Comparison of ENCODE assay signal across 26 mouse cellular contexts in genomic region chr13:103127594-103127993, GRCm38 (mm10).
DNase-seq lines count a peak whose midpoint lies in the region; ATAC-seq and TF ChIP-seq lines count a peak whose summit lies in the region.
"Had no signal": no experiment of that assay in that cellular context is flagged by ENCODE, and none has a peak within 500 bp of the region (broad histone marks: within the 10 kb centered on the region; RNA-seq: fewer than 3 reads in every experiment).

No protein-coding gene starts in this region.

- intact Hi-C loops in heart, adult 2 months (cut with DNase I): no loop called here

- no peaks in the 10 kb centered on the region for H3K9me3 ChIP-seq in forebrain, embryonic 13.5 days (replicated peaks)
- H3K9me3 ChIP-seq in forebrain, embryonic 10.5 days: no peaks in the 10 kb centered on the region
- H3K9me3 ChIP-seq in forebrain, embryonic 15.5 days: no peaks in the 10 kb centered on the region
- H3K9me3 ChIP-seq in forebrain, postnatal 0 days (ENCODE audit: low read length): no peaks in the 10 kb centered on the region
- H3K9me3 ChIP-seq: embryonic facial prominence, embryonic 13.5 days; embryonic facial prominence, embryonic 15.5 days; G1E had no signal

- no peak overlapping the region for H3K4me2 ChIP-seq in forebrain, embryonic 13.5 days
- no peak overlapping the region for H3K4me2 ChIP-seq in forebrain, embryonic 15.5 days (replicated peaks)
- H3K4me2 ChIP-seq in forebrain, postnatal 0 days (ENCODE audit: low read depth): no peak overlapping the region
- H3K4me2 ChIP-seq: embryonic facial prominence, embryonic 13.5 days; embryonic facial prominence, embryonic 15.5 days had no signal

- H3K4me1 ChIP-seq in forebrain, embryonic 13.5 days: 0 out of 2 replicates have a peak, but pooled peaks cover 9% of the 10 kb centered on the region
- peaks cover 16% of the 10 kb centered on the region for H3K4me1 ChIP-seq in forebrain, embryonic 10.5 days
- H3K4me1 ChIP-seq in forebrain, embryonic 15.5 days: peaks cover 8% of the 10 kb centered on the region
- no peaks in the 10 kb centered on the region for H3K4me1 ChIP-seq in forebrain, postnatal 0 days (ENCODE audit: insufficient read depth)
- H3K4me1 ChIP-seq in heart, adult 2 months (ENCODE audit: control insufficient read depth, insufficient read depth, low read length): peaks cover 6% of the 10 kb centered on the region
- H3K4me1 ChIP-seq: embryonic facial prominence, embryonic 13.5 days; embryonic facial prominence, embryonic 15.5 days had no signal

- 78% methylated on average over 5 of the region's 5 CpGs for WGBS in forebrain, embryonic 13.5 days
- 95% methylated on average over 5 of the region's 5 CpGs for WGBS in forebrain, embryonic 10.5 days
- WGBS in forebrain, embryonic 15.5 days: 67% methylated on average over 5 of the region's 5 CpGs
- 67% methylated on average over 5 of the region's 5 CpGs for WGBS in forebrain, postnatal 0 days
- 80% methylated on average over 5 of the region's 5 CpGs for WGBS in heart, adult 2 months

- ATAC-seq in forebrain, embryonic 13.5 days: peak; percentile 57; the same call in 1 of the 2 replicates
- ATAC-seq in forebrain, embryonic 15.5 days (replicated peaks): peak; percentile 57; the same call in 1 of the 2 replicates
- no peak for ATAC-seq in forebrain, postnatal 0 days
- ATAC-seq: activated CD4-positive, CD25-positive, alpha-beta regulatory T cell, adult 4 months; CD4-positive, CD25-positive, alpha-beta regulatory T cell, adult 4 months; Patski had no signal

- no peak overlapping the region for H3K9ac ChIP-seq in forebrain, embryonic 13.5 days
- no peak overlapping the region for H3K9ac ChIP-seq in forebrain, embryonic 15.5 days (replicated peaks)
- H3K9ac ChIP-seq in forebrain, postnatal 0 days: no peak overlapping the region
- no peak overlapping the region for H3K9ac ChIP-seq in heart, adult 2 months (ENCODE audit: low read depth, low read length)
- H3K9ac ChIP-seq: embryonic facial prominence, embryonic 13.5 days; embryonic facial prominence, embryonic 15.5 days had no signal

- no peak overlapping the region for H3K4me3 ChIP-seq in forebrain, embryonic 13.5 days
- H3K4me3 ChIP-seq in forebrain, embryonic 10.5 days: no peak overlapping the region
- H3K4me3 ChIP-seq in forebrain, embryonic 15.5 days: no peak overlapping the region
- no peak overlapping the region for H3K4me3 ChIP-seq in forebrain, postnatal 0 days (ENCODE audit: low read depth, low read length)
- H3K4me3 ChIP-seq in heart, adult 2 months: no peak overlapping the region
- H3K4me3 ChIP-seq: embryonic facial prominence, embryonic 13.5 days; embryonic facial prominence, embryonic 15.5 days; erythroblast, embryonic 14.5 days had no signal

- H3K36me3 ChIP-seq in forebrain, embryonic 13.5 days (ENCODE audit: poor library complexity, severe bottlenecking): no peaks in the 10 kb centered on the region
- H3K36me3 ChIP-seq in forebrain, embryonic 10.5 days (replicated peaks): no peaks in the 10 kb centered on the region
- H3K36me3 ChIP-seq in forebrain, embryonic 15.5 days: no peaks in the 10 kb centered on the region
- no peaks in the 10 kb centered on the region for H3K36me3 ChIP-seq in forebrain, postnatal 0 days (ENCODE audit: insufficient read depth)
- H3K36me3 ChIP-seq in heart, adult 2 months (ENCODE audit: control insufficient read depth, insufficient read depth, low read length): no peaks in the 10 kb centered on the region; the same call in 1 of the 2 replicates
- H3K36me3 ChIP-seq: embryonic facial prominence, embryonic 13.5 days; embryonic facial prominence, embryonic 15.5 days; G1E had no signal

- H3K27ac ChIP-seq in forebrain, embryonic 13.5 days: no peak overlapping the region
- no peak overlapping the region for H3K27ac ChIP-seq in forebrain, embryonic 10.5 days
- H3K27ac ChIP-seq in forebrain, embryonic 15.5 days (replicated peaks): no peak overlapping the region
- H3K27ac ChIP-seq in forebrain, postnatal 0 days (ENCODE audit: low read depth, low read length): no peak overlapping the region
- H3K27ac ChIP-seq in heart, adult 2 months: no peak overlapping the region
- H3K27ac ChIP-seq: embryonic facial prominence, embryonic 13.5 days; embryonic facial prominence, embryonic 15.5 days had no signal

- TF ChIP-seq POLR2A in heart, adult 2 months (IDR thresholded peaks at IDR 0.05; ENCODE audit: insufficient read depth, low read depth, low read length): no peak
- no peak for TF ChIP-seq POLR2A in brain, embryonic 14.5 days (IDR thresholded peaks at IDR 0.05; ENCODE audit: borderline replicate concordance, extremely low read depth, insufficient read depth, insufficient read length, poor library complexity, severe bottlenecking)

- TF ChIP-seq EP300 in heart, adult 2 months (IDR thresholded peaks at IDR 0.05; ENCODE audit: insufficient read depth, low read depth, low read length): no peak

- no peaks in the 10 kb centered on the region for H3K79me2 ChIP-seq in heart, adult 2 months (replicated peaks; ENCODE audit: control insufficient read depth, insufficient read depth, low read length)

- H3K27me3 ChIP-seq in forebrain, embryonic 13.5 days: no peaks in the 10 kb centered on the region
- H3K27me3 ChIP-seq in forebrain, embryonic 10.5 days (ENCODE audit: poor library complexity, severe bottlenecking): no peaks in the 10 kb centered on the region
- H3K27me3 ChIP-seq in forebrain, embryonic 15.5 days: no peaks in the 10 kb centered on the region
- no peaks in the 10 kb centered on the region for H3K27me3 ChIP-seq in forebrain, postnatal 0 days (ENCODE audit: insufficient read depth, low read length)
- no peaks in the 10 kb centered on the region for H3K27me3 ChIP-seq in heart, adult 2 months (ENCODE audit: control insufficient read depth, insufficient read depth, low read length)
- H3K27me3 ChIP-seq: CH12.LX; embryonic facial prominence, embryonic 15.5 days; Patski had no signal

- no peak for TF ChIP-seq CTCF in forebrain, postnatal 0 days (IDR thresholded peaks at IDR 0.05; ENCODE audit: low read depth)
- TF ChIP-seq CTCF in heart, adult 2 months (IDR thresholded peaks at IDR 0.05): no peak
- no peak for TF ChIP-seq CTCF in brain, embryonic 14.5 days (IDR thresholded peaks at IDR 0.05; ENCODE audit: borderline replicate concordance, extremely low read depth, insufficient read depth, insufficient read length)

- no peak for DNase-seq in forebrain, embryonic 10.5 days (ENCODE audit: extremely low spot score, low spot score)
- no peak for DNase-seq in forebrain, postnatal 0 days
- DNase-seq in heart, adult 11 months: peak; percentile 74
- DNase-seq in heart, adult 2 months: no peak
- peak; percentile 62 for DNase-seq in brain, embryonic 14.5 days (ENCODE audit: low read depth)
- DNase-seq: adrenal gland, adult 8-10 months; adrenal gland, postnatal 14 days; adrenal gland, postnatal 36 days; B cell, adult 2 months; cerebellum, adult 11 months; cerebellum, adult 18-20 months; cerebellum, adult 8-10 months; cerebellum, adult 9-11 months; cerebellum, postnatal 14 days; cerebellum, postnatal 36 days; embryo, embryonic 11 days had no signal

Comparison
In these comparisons a context has a peak if more than half of its experiments do, and no peak if none do; other contexts are left out.
1. DNase-seq: peak in heart, adult 11 months (single experiment) and brain, embryonic 14.5 days (single experiment); none in forebrain, embryonic 10.5 days (single experiment), forebrain, postnatal 0 days (single experiment) and heart, adult 2 months (0 of 2).